Mouse (Mus musculus): ENCODE measurements at regions not wholly inside any gene's neighbourhood (a gene's known extent, or its start where the extent isn't known, plus 50 kb on each side); places are given as distances from the start of the nearest gene placed in this dataset.

- TF ChIP-seq CTCF (IDR thresholded peaks at IDR 0.05; ENCODE audit: borderline replicate concordance, extremely low read depth, insufficient read depth, insufficient read length) (no peak), POLR2A (IDR thresholded peaks at IDR 0.05; ENCODE audit: borderline replicate concordance, extremely low read depth, insufficient read depth, insufficient read length, poor library complexity, severe bottlenecking) (no peak)
- DNase-seq (ENCODE audit: low read depth), result peak; percentile 79
These were observed 361.1 kb upstream of the Tmpo start for GRCm38 (mm10) chr10:91542201-91542604.

DNA sequence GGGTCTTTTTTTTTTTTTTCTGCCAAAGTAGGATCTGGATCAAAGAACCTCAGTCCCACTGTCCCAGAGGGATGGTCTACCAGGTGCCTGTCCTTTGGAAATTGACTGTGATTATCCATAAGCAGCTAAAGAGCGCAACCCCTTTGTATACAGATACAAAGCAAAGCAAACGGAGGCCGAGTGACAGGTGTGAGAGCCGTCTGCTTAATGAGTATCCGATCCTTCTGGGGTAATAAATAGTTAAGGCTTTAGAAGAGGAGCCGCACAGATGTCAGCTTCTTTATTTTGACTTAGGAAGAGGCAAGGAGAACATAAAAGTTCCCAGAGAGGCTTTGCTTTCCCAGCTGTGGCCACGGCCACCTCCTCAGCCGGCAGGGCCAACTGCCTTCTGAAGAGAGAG, 356.1 kb upstream of the Tmpo start:
- TF ChIP-seq CTCF (IDR thresholded peaks at IDR 0.05; ENCODE audit: borderline replicate concordance, extremely low read depth, insufficient read depth, insufficient read length) (no peak), POLR2A (IDR thresholded peaks at IDR 0.05; ENCODE audit: borderline replicate concordance, extremely low read depth, insufficient read depth, insufficient read length, poor library complexity, severe bottlenecking) (no peak)
- peak; percentile 77 for DNase-seq (ENCODE audit: low read depth)

- peak; percentile 41 for DNase-seq (ENCODE audit: low read depth)
- no peak for TF ChIP-seq CTCF (IDR thresholded peaks at IDR 0.05; ENCODE audit: borderline replicate concordance, extremely low read depth, insufficient read depth, insufficient read length)
- TF ChIP-seq POLR2A (IDR thresholded peaks at IDR 0.05; ENCODE audit: borderline replicate concordance, extremely low read depth, insufficient read depth, insufficient read length, poor library complexity, severe bottlenecking), result no peak
These were observed 354.3 kb upstream of the Tmpo start for GRCm38 (mm10) chr10:91535392-91535791.

DNA sequence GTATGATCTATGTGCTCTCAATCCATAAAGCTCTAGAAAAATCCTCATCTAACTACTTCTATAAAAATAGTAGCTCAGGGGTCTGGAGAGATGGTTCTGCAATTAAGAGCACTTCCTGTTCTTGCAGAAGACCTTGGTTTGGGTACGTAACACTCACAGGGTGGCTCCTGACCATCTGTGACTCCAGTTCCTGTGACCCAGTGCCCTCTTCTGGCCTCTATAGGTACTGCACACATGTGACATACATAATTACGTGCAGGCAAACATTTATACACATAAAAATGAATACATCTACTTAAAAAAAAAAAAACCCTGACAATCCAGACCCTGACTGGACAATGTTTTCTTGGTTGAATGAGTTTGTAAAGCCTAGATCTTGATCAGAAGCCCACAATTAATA, 347.2 kb upstream of the Tmpo start:
- DNase-seq (ENCODE audit: low read depth), result no peak
- TF ChIP-seq CTCF (IDR thresholded peaks at IDR 0.05; ENCODE audit: borderline replicate concordance, extremely low read depth, insufficient read depth, insufficient read length), result no peak
- no peak for TF ChIP-seq POLR2A (IDR thresholded peaks at IDR 0.05; ENCODE audit: borderline replicate concordance, extremely low read depth, insufficient read depth, insufficient read length, poor library complexity, severe bottlenecking)

GRCm38 (mm10) chr10:91521168-91521567, 340.1 kb upstream of the Tmpo start:
- DNase-seq (ENCODE audit: low read depth), result peak; percentile 70

DNA sequence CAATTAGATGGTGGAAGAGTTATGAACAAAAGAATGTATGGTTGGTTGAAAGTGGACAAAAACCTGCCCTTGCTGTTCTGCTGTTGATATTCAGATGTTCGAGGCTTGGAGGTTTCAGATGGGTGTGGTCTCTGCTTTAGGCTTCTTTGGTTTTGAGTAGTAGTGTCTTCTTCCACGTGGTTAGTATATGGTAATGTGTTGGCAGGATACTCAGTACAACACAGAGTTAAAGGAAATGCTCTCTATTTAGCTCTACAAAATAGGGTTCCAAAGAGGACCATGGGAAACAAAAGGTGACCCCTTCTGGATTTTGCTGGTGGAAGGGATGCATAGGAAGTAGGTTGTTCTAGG, 333.9 kb upstream of the Tmpo start:
- TF ChIP-seq CTCF (IDR thresholded peaks at IDR 0.05; ENCODE audit: borderline replicate concordance, extremely low read depth, insufficient read depth, insufficient read length) (no peak), POLR2A (IDR thresholded peaks at IDR 0.05; ENCODE audit: borderline replicate concordance, extremely low read depth, insufficient read depth, insufficient read length, poor library complexity, severe bottlenecking) (no peak)
- no peak for DNase-seq (ENCODE audit: low read depth)

More at GRCm38 (mm10) chr10:91521168-91521567, 340.1 kb upstream of the Tmpo start:
- TF ChIP-seq POLR2A (IDR thresholded peaks at IDR 0.05; ENCODE audit: borderline replicate concordance, extremely low read depth, insufficient read depth, insufficient read length, poor library complexity, severe bottlenecking), result no peak
- TF ChIP-seq CTCF (IDR thresholded peaks at IDR 0.05; ENCODE audit: borderline replicate concordance, extremely low read depth, insufficient read depth, insufficient read length), result no peak

- peak; percentile 91 for DNase-seq (ENCODE audit: low read depth)
- TF ChIP-seq CTCF (IDR thresholded peaks at IDR 0.05; ENCODE audit: borderline replicate concordance, extremely low read depth, insufficient read depth, insufficient read length), result no peak
- TF ChIP-seq POLR2A (IDR thresholded peaks at IDR 0.05; ENCODE audit: borderline replicate concordance, extremely low read depth, insufficient read depth, insufficient read length, poor library complexity, severe bottlenecking), result no peak
These were observed 333.3 kb upstream of the Tmpo start for GRCm38 (mm10) chr10:91514163-91515020.

DNA sequence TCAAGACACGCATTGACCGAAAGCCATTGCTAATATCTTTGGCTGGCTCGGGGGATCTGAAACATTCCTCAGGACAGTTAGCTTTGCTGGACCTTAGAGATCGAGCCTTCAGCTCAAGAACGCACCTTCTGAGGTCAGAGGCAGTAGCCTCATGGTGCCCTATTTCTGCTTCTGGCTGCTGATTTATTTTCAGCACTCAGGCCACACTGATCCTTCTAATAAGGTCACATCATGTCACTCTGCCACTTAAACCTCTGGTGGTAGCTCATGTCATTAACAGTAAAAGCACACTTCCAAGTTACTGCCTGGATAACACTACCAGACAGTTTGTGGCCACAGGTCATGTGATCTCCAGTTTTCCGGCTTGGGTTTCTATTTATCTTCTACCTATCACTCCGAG, 325.9 kb upstream of the Tmpo start:
- TF ChIP-seq CTCF (IDR thresholded peaks at IDR 0.05; ENCODE audit: borderline replicate concordance, extremely low read depth, insufficient read depth, insufficient read length) (no peak), POLR2A (IDR thresholded peaks at IDR 0.05; ENCODE audit: borderline replicate concordance, extremely low read depth, insufficient read depth, insufficient read length, poor library complexity, severe bottlenecking) (no peak)
- no peak for DNase-seq (ENCODE audit: low read depth)

DNA sequence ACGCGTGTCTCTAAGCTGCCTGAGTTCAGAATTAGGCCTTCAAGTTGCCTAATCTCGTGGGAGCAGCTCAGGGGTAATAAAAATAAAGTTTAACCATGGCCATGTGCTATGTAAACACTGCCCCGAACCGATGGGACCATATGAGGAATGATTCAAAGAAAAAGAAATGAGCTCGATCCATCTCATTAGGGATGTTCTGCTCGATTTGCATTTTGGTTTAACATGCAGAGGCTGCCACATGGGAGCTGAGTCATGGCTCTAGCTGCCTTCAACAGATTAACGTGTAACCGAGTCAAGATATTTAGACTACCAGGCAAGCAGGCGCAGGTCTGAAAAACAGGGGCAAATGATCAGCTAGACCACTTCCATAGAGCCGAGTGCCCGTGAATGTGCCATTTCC, 323.8 kb upstream of the Tmpo start:
- TF ChIP-seq CTCF (IDR thresholded peaks at IDR 0.05; ENCODE audit: borderline replicate concordance, extremely low read depth, insufficient read depth, insufficient read length) (no peak), POLR2A (IDR thresholded peaks at IDR 0.05; ENCODE audit: borderline replicate concordance, extremely low read depth, insufficient read depth, insufficient read length, poor library complexity, severe bottlenecking) (no peak)
- DNase-seq (ENCODE audit: low read depth), result peak; percentile 48

DNA sequence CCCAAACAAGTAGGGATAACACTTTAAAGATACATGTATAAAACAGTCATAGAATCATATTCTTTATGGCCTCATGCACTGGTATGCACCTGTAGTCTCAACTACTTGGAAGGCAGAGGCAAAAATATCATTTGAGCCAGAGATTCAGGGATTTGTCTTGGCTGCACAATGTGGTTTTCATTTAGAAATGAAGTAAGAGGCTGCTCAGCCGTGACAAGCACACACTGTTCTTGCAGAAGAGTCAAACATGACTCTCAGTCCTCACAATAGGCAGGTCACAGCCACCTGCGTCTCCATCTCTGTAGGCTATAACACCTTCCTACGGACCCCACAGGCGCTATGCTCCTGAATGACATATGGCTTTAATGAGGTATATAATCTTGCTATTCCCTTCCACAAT, 317.4 kb upstream of the Tmpo start:
- TF ChIP-seq POLR2A (IDR thresholded peaks at IDR 0.05; ENCODE audit: borderline replicate concordance, extremely low read depth, insufficient read depth, insufficient read length, poor library complexity, severe bottlenecking) (no peak), CTCF (IDR thresholded peaks at IDR 0.05; ENCODE audit: borderline replicate concordance, extremely low read depth, insufficient read depth, insufficient read length) (no peak)
- DNase-seq (ENCODE audit: low read depth), result no peak

GRCm38 (mm10) chr10:91464691-91465090, 283.6 kb upstream of the Tmpo start:
- no peak for TF ChIP-seq POLR2A (IDR thresholded peaks at IDR 0.05; ENCODE audit: borderline replicate concordance, extremely low read depth, insufficient read depth, insufficient read length, poor library complexity, severe bottlenecking)
- no peak for TF ChIP-seq CTCF (IDR thresholded peaks at IDR 0.05; ENCODE audit: borderline replicate concordance, extremely low read depth, insufficient read depth, insufficient read length)
- DNase-seq (ENCODE audit: low read depth), result no peak
